Mouse (Mus musculus) thymus, postnatal 10 days (tissue): ENCODE measurements around the gene Blmh.

Experiments
- DNase-seq, 2 experiments: peaks; one replicate each; pipeline ENCODE4 v3.0.0; 2021; ENCODE audit warnings: low spot score in 2 of 2

The Blmh gene

GRCm38 (mm10) chr11:76997916-76998704 is 73.5 kb downstream of the Blmh start, which contains the start of gene Slc6a4:
TSS of gene Slc6a4 (plus strand) at chr11:76998603.
- DNase-seq, result no peak

GRCm38 (mm10) chr11:76998705-76999226 is 74.2 kb downstream of the Blmh start:
- DNase-seq, result no peak

- DNase-seq, result no peak
Measured at GRCm38 (mm10) chr11:77000741-77001140, 76.1 kb downstream of the Blmh start.

- DNase-seq, result no peak
Measured at GRCm38 (mm10) chr11:77002361-77002760, 77.8 kb downstream of the Blmh start.

GRCm38 (mm10) chr11:77005881-77006280 is 81.3 kb downstream of the Blmh start:
- DNase-seq, result no peak

GRCm38 (mm10) chr11:77006616-77007015 is 82.0 kb downstream of the Blmh start:
- no peak for DNase-seq

GRCm38 (mm10) chr11:77009069-77010025 is 84.7 kb downstream of the Blmh start:
- DNase-seq, result no peak

- no peak for DNase-seq
Measured at GRCm38 (mm10) chr11:77010762-77011475, 86.3 kb downstream of the Blmh start.

- DNase-seq, result no peak
Measured at GRCm38 (mm10) chr11:77018046-77018445, 93.4 kb downstream of the Blmh start.

GRCm38 (mm10) chr11:77019539-77019938 is 94.9 kb downstream of the Blmh start:
- no peak for DNase-seq

GRCm38 (mm10) chr11:77021749-77022396 is 97.3 kb downstream of the Blmh start:
- DNase-seq, result no peak

GRCm38 (mm10) chr11:77026559-77026958 is 102.0 kb downstream of the Blmh start:
- no peak for DNase-seq

- no peak for DNase-seq
Measured at GRCm38 (mm10) chr11:77028157-77028556, 103.5 kb downstream of the Blmh start.

- DNase-seq, result no peak
Measured at GRCm38 (mm10) chr11:77031151-77031934, 106.7 kb downstream of the Blmh start.
